Mouse (Mus musculus) small intestine, adult 2 months (tissue): Measurements from ENCODE around the gene Elmo1.

Source experiments
- CTCF ChIP-seq: fragments of 200-500 bp; IDR thresholded peaks from 2 replicates; pipeline ENCODE4 v1.5.1; 2012; ENCODE audit warnings: low read depth, mild to moderate bottlenecking, control low read depth, inconsistent platforms, low read length, moderate library complexity, mixed read lengths; ENCODE audit not compliant: insufficient replicate concordance, insufficient read length; ENCODE audit errors: extremely low read depth
- POLR2A ChIP-seq: fragments of 200-500 bp; IDR thresholded peaks from 2 replicates; pipeline ENCODE4 v1.6.1; 2012; ENCODE audit warnings: low read depth, mild to moderate bottlenecking, control low read depth, inconsistent platforms, low read length, moderate library complexity

- TF ChIP-seq POLR2A (no peak), CTCF (no peak)
These were observed 537.4 kb downstream of the Elmo1 start for GRCm38 (mm10) chr13:20627796-20628195.
